Mouse (Mus musculus) bone marrow, adult 2 months (tissue): Measurements from ENCODE around the gene Mta2.

Source experiments
- CTCF ChIP-seq: fragments of 200-500 bp; IDR thresholded peaks from 2 replicates; pipeline ENCODE4 v1.5.1; 2011; ENCODE audit warnings: low read length, control low read depth; ENCODE audit not compliant: control insufficient read depth, insufficient read depth
- POLR2A ChIP-seq: fragments of 200-500 bp; IDR thresholded peaks from 2 replicates; pipeline ENCODE4 v1.6.1; 2011; ENCODE audit warnings: low read depth, mild to moderate bottlenecking, control low read depth, low read length, borderline replicate concordance; ENCODE audit not compliant: control insufficient read depth

GRCm38 (mm10) chr19:8952241-8952640, 10.6 kb downstream of the Mta2 start:
- TF ChIP-seq POLR2A = no peak
- TF ChIP-seq CTCF = no peak
